In the genomic region with DNA sequence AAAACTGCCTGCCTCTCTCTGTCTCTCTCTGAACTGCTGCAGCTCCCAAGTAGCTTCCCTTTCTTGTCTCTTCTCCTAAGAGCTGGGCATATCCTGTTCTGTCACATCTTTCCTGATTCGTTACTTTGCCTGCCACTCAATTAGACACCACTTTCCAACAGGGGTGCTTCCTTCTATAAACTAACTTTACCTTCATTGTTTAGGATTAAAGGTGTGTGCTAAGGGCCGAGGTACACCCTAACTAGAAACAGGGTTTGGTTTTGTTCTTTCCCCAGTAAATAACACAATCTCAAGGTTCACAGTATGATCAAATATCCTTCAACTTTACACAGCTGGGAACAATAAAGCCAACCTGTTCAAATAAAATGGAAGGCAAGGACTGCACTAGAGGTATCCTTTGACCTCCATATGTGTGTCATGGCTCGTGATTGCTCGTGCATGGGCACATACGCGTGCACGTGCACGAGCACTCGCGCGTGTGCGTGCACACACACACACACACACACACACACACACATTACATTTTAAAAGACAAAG, we compare ENCODE assay signal across 23 mouse cellular contexts. TPM values are rescaled to one million over a fixed set of nuclear protein-coding genes. Genes with fewer than 3 reads are reported as not detected.
A peak's percentile ranks its signal among the peaks of the same experiment; 100 is the strongest.
DNase-seq lines count a peak whose midpoint lies in the region; ATAC-seq and TF ChIP-seq lines count a peak whose summit lies in the region.
"Had no signal": no experiment of that assay in that cellular context is flagged by ENCODE, and none has a peak within 500 bp of the region (broad histone marks: within the 10 kb centered on the region; RNA-seq: fewer than 3 reads in every experiment).

No protein-coding gene starts in this region.

- no peak overlapping the region for H3K9ac ChIP-seq in MEL (ENCODE audit: control insufficient read depth, low read depth, low read length, poor library complexity, severe bottlenecking)
- H3K9ac ChIP-seq in intestine, postnatal 0 days (ENCODE audit: low read depth, low read length), result no peak overlapping the region
- no peak overlapping the region for H3K9ac ChIP-seq in stomach, embryonic 16.5 days (ENCODE audit: low read length)
- H3K9ac ChIP-seq: embryonic facial prominence, embryonic 12.5 days; forebrain, embryonic 15.5 days; hindbrain, embryonic 15.5 days had no signal

- H3K4me3 ChIP-seq in cerebellum, adult 2 months (replicated peaks; ENCODE audit: insufficient read depth, low read depth, low read length), result no peak overlapping the region
- H3K4me3 ChIP-seq in MEL (ENCODE audit: control insufficient read depth in 1 of 2, insufficient read depth in 1 of 2, low read depth in 2 of 2, low read length in 2 of 2), result no peak overlapping the region
- no peak overlapping the region for H3K4me3 ChIP-seq in intestine, postnatal 0 days (ENCODE audit: low read depth, low read length)
- no peak overlapping the region for H3K4me3 ChIP-seq in stomach, embryonic 16.5 days (replicated peaks; ENCODE audit: low read length)
- H3K4me3 ChIP-seq: embryonic facial prominence, embryonic 12.5 days; forebrain, embryonic 15.5 days; heart, adult 2 months; hindbrain, embryonic 10.5 days; hindbrain, embryonic 15.5 days had no signal

- no peaks in the 10 kb centered on the region for H3K27me3 ChIP-seq in cerebellum, adult 2 months (ENCODE audit: control insufficient read depth, insufficient read depth, low read length)
- H3K27me3 ChIP-seq in MEL (ENCODE audit: control insufficient read depth in 1 of 2, insufficient read depth in 2 of 2, low read length in 2 of 2), result peaks cover 2 to 7% of the 10 kb centered on the region in 2 experiments
- no peaks in the 10 kb centered on the region for H3K27me3 ChIP-seq in intestine, postnatal 0 days (replicated peaks; ENCODE audit: control insufficient read depth, insufficient read depth, low read length)
- no peaks in the 10 kb centered on the region for H3K27me3 ChIP-seq in stomach, embryonic 16.5 days (ENCODE audit: control insufficient read depth, insufficient read depth, low read length)
- H3K27me3 ChIP-seq: forebrain, embryonic 15.5 days; hindbrain, embryonic 15.5 days had no signal

- peak overlapping the region; percentile 74; the same call in 1 of the 2 replicates for H3K27ac ChIP-seq in cerebellum, adult 2 months (ENCODE audit: insufficient read depth, low read length)
- H3K27ac ChIP-seq in MEL (ENCODE audit: control insufficient read depth, low read depth, low read length), result no peak overlapping the region
- peak overlapping the region; percentile 54; the same call in 1 of the 2 replicates for H3K27ac ChIP-seq in intestine, postnatal 0 days (ENCODE audit: low read depth, low read length)
- H3K27ac ChIP-seq in stomach, embryonic 16.5 days (ENCODE audit: low read length), result no peak overlapping the region
- H3K27ac ChIP-seq: embryonic facial prominence, embryonic 12.5 days; forebrain, embryonic 15.5 days; heart, adult 2 months; hindbrain, embryonic 10.5 days; hindbrain, embryonic 15.5 days had no signal

- WGBS in cerebellum, adult 2 months, result 92% methylated on average over 12 of the region's 12 CpGs
- WGBS in intestine, postnatal 0 days, result 70% methylated on average over 12 of the region's 12 CpGs
- 80% methylated on average over 12 of the region's 12 CpGs for WGBS in stomach, embryonic 16.5 days

- peak; percentile 81 for ATAC-seq in intestine, postnatal 0 days
- ATAC-seq in stomach, embryonic 16.5 days (ENCODE audit: insufficient read depth, low FRiP score), result peak; percentile 64; the same call in 1 of the 2 replicates
- ATAC-seq: activated CD4-positive, CD25-positive, alpha-beta regulatory T cell, adult 4 months; forebrain, embryonic 15.5 days had no signal

- H3K9me3 ChIP-seq in MEL (replicated peaks; ENCODE audit: insufficient read depth, low read length), result no peaks in the 10 kb centered on the region
- H3K9me3 ChIP-seq in intestine, postnatal 0 days (ENCODE audit: control insufficient read depth), result no peaks in the 10 kb centered on the region
- no peaks in the 10 kb centered on the region for H3K9me3 ChIP-seq in stomach, embryonic 16.5 days (replicated peaks; ENCODE audit: control insufficient read depth, low read length)
- H3K9me3 ChIP-seq: embryonic facial prominence, embryonic 12.5 days; forebrain, embryonic 15.5 days; hindbrain, embryonic 10.5 days; hindbrain, embryonic 15.5 days had no signal

- H3K36me3 ChIP-seq in MEL (ENCODE audit: control insufficient read depth in 1 of 2, insufficient read depth in 2 of 2, low read length in 2 of 2), result peaks cover 0 to 10% of the 10 kb centered on the region in 2 experiments; a peak in 2 of 4 replicates
- H3K36me3 ChIP-seq in intestine, postnatal 0 days (ENCODE audit: control insufficient read depth, insufficient read depth), result no peaks in the 10 kb centered on the region
- H3K36me3 ChIP-seq in stomach, embryonic 16.5 days (ENCODE audit: control insufficient read depth, insufficient read depth, low read length), result no peaks in the 10 kb centered on the region
- H3K36me3 ChIP-seq: embryonic facial prominence, embryonic 12.5 days; forebrain, embryonic 15.5 days; hindbrain, embryonic 10.5 days; hindbrain, embryonic 15.5 days had no signal

- no peak for TF ChIP-seq RAD21 in MEL (IDR thresholded peaks at IDR 0.05; ENCODE audit: low read depth, low read length)

- DNase-seq in cerebellum, adult 2 months, result no peak
- DNase-seq in cerebellum, adult 11-12 months, result no peak
- peak; percentile 46 for DNase-seq in MEL (ENCODE audit: low read depth, low spot score)
- no peak for DNase-seq in c-Kit-positive CD71-positive TER-119-positive erythroid progenitor cells, embryonic 14.5 days (ENCODE audit: low spot score)
- DNase-seq in embryo, embryonic 11 days, result no peak
- no peak for DNase-seq in B cell, adult 2 months
- DNase-seq: adrenal gland, postnatal 14 days; gastrocnemius, postnatal 10 days; heart, adult 2 months had no signal

- no peak for TF ChIP-seq EP300 in MEL (IDR thresholded peaks at IDR 0.05; ENCODE audit: low read depth in 1 of 2, low read length in 2 of 2)

- H3K4me2 ChIP-seq in intestine, postnatal 0 days (replicated peaks; ENCODE audit: low read depth), result no peak overlapping the region
- H3K4me2 ChIP-seq in stomach, embryonic 16.5 days (ENCODE audit: low read depth, low read length), result no peak overlapping the region
- H3K4me2 ChIP-seq: embryonic facial prominence, embryonic 12.5 days; forebrain, embryonic 15.5 days; heart, embryonic 11.5 days; hindbrain, embryonic 15.5 days had no signal

- no peaks in the 10 kb centered on the region for H3K79me2 ChIP-seq in MEL (ENCODE audit: control insufficient read depth, insufficient read depth, low read length, poor library complexity)

- H3K4me1 ChIP-seq in cerebellum, adult 2 months (ENCODE audit: control insufficient read depth, insufficient read depth, low read length), result peaks cover 47% of the 10 kb centered on the region
- H3K4me1 ChIP-seq in MEL (ENCODE audit: control insufficient read depth in 1 of 2, insufficient read depth in 2 of 2, low read length in 2 of 2), result peaks cover 2 to 17% of the 10 kb centered on the region in 2 experiments; a peak in 2 of 4 replicates
- H3K4me1 ChIP-seq in intestine, postnatal 0 days (replicated peaks; ENCODE audit: control insufficient read depth, insufficient read depth, low read length), result no peaks in the 10 kb centered on the region
- H3K4me1 ChIP-seq in stomach, embryonic 16.5 days (ENCODE audit: control insufficient read depth, insufficient read depth, low read length), result no peaks in the 10 kb centered on the region
- H3K4me1 ChIP-seq: embryonic facial prominence, embryonic 12.5 days had no signal

- TF ChIP-seq POLR2A in cerebellum, adult 2 months (IDR thresholded peaks at IDR 0.05; ENCODE audit: borderline replicate concordance, insufficient read depth, low read length), result no peak
- TF ChIP-seq POLR2A in MEL (IDR thresholded peaks at IDR 0.05; ENCODE audit: control insufficient read depth in 1 of 2, insufficient read depth in 1 of 2, low read depth in 1 of 2, low read length in 2 of 2, poor library complexity in 1 of 2), result no peak

- no peak for TF ChIP-seq CTCF in cerebellum, adult 2 months (IDR thresholded peaks at IDR 0.05; ENCODE audit: borderline replicate concordance, insufficient read depth, low read depth, low read length)
- TF ChIP-seq CTCF in MEL (IDR thresholded peaks at IDR 0.05 in 2 of 3, conservative IDR thresholded peaks at IDR 0.05 in 1 of 3; ENCODE audit: control insufficient read depth in 1 of 3, insufficient read depth in 1 of 3, low read depth in 2 of 3, low read length in 3 of 3, poor library complexity in 1 of 3, severe bottlenecking in 1 of 3), result no peak
- TF ChIP-seq CTCF in intestine, postnatal 0 days (IDR thresholded peaks at IDR 0.05; ENCODE audit: low read depth), result no peak

RNA-seq across cellular contexts. Expression of gene Mpp3, which starts 4.9 kb away (rescaled TPM):
- 158 and 185 TPM in 2 replicates for polyA plus RNA-seq in cerebellum, adult 2 months (2012; rRNA removed)
- 4.6 and 5.5 TPM in 2 replicates for total RNA-seq in MEL (2012; rRNA removed)
- polyA plus RNA-seq in MEL (2012; ENCODE audit: insufficient read depth in 1 of 2, insufficient read length in 2 of 2, low read depth in 1 of 2, low replicate concordance in 2 of 2, missing spikeins in 1 of 2), result 1 to 10 TPM in 1 of 2 experiments, not detected in 1; 7.1 TPM
- polyA plus RNA-seq in intestine, postnatal 0 days (2015; fragmentation: Nextera tagmentation; extraction: Ambion mirVana), result 8.1 and 8.6 TPM in 2 replicates
- polyA plus RNA-seq in stomach, embryonic 16.5 days (2015; fragmentation: Nextera tagmentation; extraction: Ambion mirVana), result 7.4 and 9.6 TPM in 2 replicates
- total RNA-seq: common myeloid progenitor, adult 5-6 weeks had no signal

RNA-seq across cellular contexts. Expression of gene Cd300lg, which starts 8.2 kb away (rescaled TPM):
- 0.38 and 0.63 TPM in 2 replicates for polyA plus RNA-seq in cerebellum, adult 2 months (2012; rRNA removed)
- total RNA-seq in MEL (2012; rRNA removed), result 0.08 TPM in 1 of 2 replicates, not detected in the other
- under 1 TPM in 1 of 2 experiments, not detected in 1; 0.26 TPM for polyA plus RNA-seq in MEL (2012; ENCODE audit: insufficient read depth in 1 of 2, insufficient read length in 2 of 2, low read depth in 1 of 2, low replicate concordance in 2 of 2, missing spikeins in 1 of 2)
- 5.4 and 5.6 TPM in 2 replicates for polyA plus RNA-seq in intestine, postnatal 0 days (2015; fragmentation: Nextera tagmentation; extraction: Ambion mirVana)
- 2.9 and 3.5 TPM in 2 replicates for polyA plus RNA-seq in stomach, embryonic 16.5 days (2015; fragmentation: Nextera tagmentation; extraction: Ambion mirVana)
- total RNA-seq: ES-E14 had no signal

RNA-seq across cellular contexts. Expression of gene Dusp3, which starts 46.3 kb away (rescaled TPM):
- polyA plus RNA-seq in cerebellum, adult 2 months (2012; rRNA removed), result 86.0 and 98.5 TPM in 2 replicates
- total RNA-seq in MEL (2012; rRNA removed), result 18.4 and 18.7 TPM in 2 replicates
- 10 to 100 TPM; 29.8 to 35.5 TPM for polyA plus RNA-seq in MEL (2012; ENCODE audit: insufficient read depth in 1 of 2, insufficient read length in 2 of 2, low read depth in 1 of 2, low replicate concordance in 2 of 2, missing spikeins in 1 of 2)
- polyA plus RNA-seq in intestine, postnatal 0 days (2015; fragmentation: Nextera tagmentation; extraction: Ambion mirVana), result 49.9 and 53.5 TPM in 2 replicates
- 26.1 and 26.3 TPM in 2 replicates for polyA plus RNA-seq in stomach, embryonic 16.5 days (2015; fragmentation: Nextera tagmentation; extraction: Ambion mirVana)

RNA-seq across cellular contexts. Expression of gene Cfap97d1, which starts 49.0 kb away (rescaled TPM):
- not detected in 2 replicates for polyA plus RNA-seq in cerebellum, adult 2 months (2012; rRNA removed)
- not detected in 2 replicates for total RNA-seq in MEL (2012; rRNA removed)
- polyA plus RNA-seq in MEL (2012; ENCODE audit: insufficient read depth in 1 of 2, insufficient read length in 2 of 2, low read depth in 1 of 2, low replicate concordance in 2 of 2, missing spikeins in 1 of 2), result not detected
- not detected in 2 replicates for polyA plus RNA-seq in intestine, postnatal 0 days (2015; fragmentation: Nextera tagmentation; extraction: Ambion mirVana)
- not detected in 2 replicates for polyA plus RNA-seq in stomach, embryonic 16.5 days (2015; fragmentation: Nextera tagmentation; extraction: Ambion mirVana)
- total RNA-seq: adrenal gland, adult 18-20 months; adrenal gland, postnatal 14 days; common myeloid progenitor, adult 5-6 weeks; ES-E14; gastrocnemius, postnatal 10 days; heart, adult 2 months; heart, postnatal 25 days had no signal
- polyA plus RNA-seq: activated CD4-positive, CD25-positive, alpha-beta regulatory T cell, adult 4 months; embryonic facial prominence, embryonic 12.5 days; forebrain, embryonic 11.5 days; forebrain, embryonic 15.5 days; heart, adult 2 months; heart, embryonic 11.5 days; heart, embryonic 16.5 days; hindbrain, embryonic 10.5 days; hindbrain, embryonic 15.5 days had no signal

RNA-seq across cellular contexts. Expression of gene Mpp2, which starts 55.2 kb away (rescaled TPM):
- 50.3 and 55.3 TPM in 2 replicates for polyA plus RNA-seq in cerebellum, adult 2 months (2012; rRNA removed)
- 2.9 and 4.6 TPM in 2 replicates for total RNA-seq in MEL (2012; rRNA removed)
- polyA plus RNA-seq in MEL (2012; ENCODE audit: insufficient read depth in 1 of 2, insufficient read length in 2 of 2, low read depth in 1 of 2, low replicate concordance in 2 of 2, missing spikeins in 1 of 2), result 10 to 100 TPM in 1 of 2 experiments, not detected in 1; 16.3 TPM
- 1.7 and 2.2 TPM in 2 replicates for polyA plus RNA-seq in intestine, postnatal 0 days (2015; fragmentation: Nextera tagmentation; extraction: Ambion mirVana)
- 7.9 and 8.3 TPM in 2 replicates for polyA plus RNA-seq in stomach, embryonic 16.5 days (2015; fragmentation: Nextera tagmentation; extraction: Ambion mirVana)

Comparison
In these comparisons a context has a peak if more than half of its experiments do, and no peak if none do; other contexts are left out.
1. H3K27ac ChIP-seq: peak in cerebellum, adult 2 months (single experiment) and intestine, postnatal 0 days (single experiment); none in MEL (single experiment) and stomach, embryonic 16.5 days (single experiment).
2. RNA of gene Mpp3, which starts 4.9 kb away (polyA plus RNA-seq): 158 to 185 TPM in cerebellum, adult 2 months; 7.4 to 9.6 TPM in stomach, embryonic 16.5 days, 8.1 to 8.6 TPM in intestine, postnatal 0 days and 7.1 TPM in MEL; every median in the first group is over 10 times any median in the second.